Mouse (Mus musculus) layer of hippocampus, adult 8-10 months (tissue): ENCODE measurements around the gene Capn3. TPM values are rescaled to one million over a fixed set of nuclear protein-coding genes. Genes with fewer than 3 reads are reported as not detected.

Experiments
- DNase-seq, 2 experiments: peaks; one replicate each; pipeline ENCODE4 v3.0.0; 2022; ENCODE audit warnings: low spot score in 2 of 2
- total RNA-seq, 4 experiments: library from RNA; stranded (reverse); gene quantifications; 2 replicates each; pipeline ENCODE4 v1.2.4; 2022

Gene Capn3
- total RNA-seq: 10 to 100 TPM; 13.1 to 22.5 (median 17.3) TPM

- DNase-seq: no peak
Observed at GRCm38 (mm10) chr2:120455719-120456118, at the start of gene Capn3. TSS of gene Capn3 (plus strand) at chr2:120456019.

DNA sequence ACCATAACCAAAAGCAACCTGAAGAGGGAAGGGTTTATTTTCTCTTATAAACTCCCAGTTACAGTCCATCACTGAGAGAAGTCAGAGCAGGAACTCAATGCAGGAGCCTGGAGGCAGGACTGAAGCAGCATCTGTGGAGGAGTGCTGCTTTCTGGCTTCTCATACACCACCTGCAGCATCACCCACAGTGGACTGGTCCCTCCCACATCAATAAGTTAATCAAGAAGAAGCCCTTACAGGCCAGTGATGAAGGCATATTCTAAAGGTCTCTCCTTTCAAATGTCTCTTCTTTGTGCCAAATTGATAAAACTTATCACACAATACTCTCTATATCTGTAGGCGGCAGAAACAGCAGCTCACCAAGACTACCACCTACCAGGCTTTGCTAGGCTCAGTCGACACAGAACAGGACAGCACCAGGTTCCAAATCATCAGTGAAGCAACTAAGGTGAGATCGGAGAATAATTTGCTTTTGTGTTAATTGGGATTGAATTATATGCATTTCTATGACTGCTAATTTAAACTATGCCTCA, 44.7 kb upstream of the Capn3 start:
- no peak for DNase-seq

GRCm38 (mm10) chr2:120414113-120414512, 41.7 kb upstream of the Capn3 start:
- DNase-seq: peak in 1 of 2 experiments; percentile 17

GRCm38 (mm10) chr2:120414738-120415414, 40.9 kb upstream of the Capn3 start:
- DNase-seq: peak; percentile 26 to 34

DNA sequence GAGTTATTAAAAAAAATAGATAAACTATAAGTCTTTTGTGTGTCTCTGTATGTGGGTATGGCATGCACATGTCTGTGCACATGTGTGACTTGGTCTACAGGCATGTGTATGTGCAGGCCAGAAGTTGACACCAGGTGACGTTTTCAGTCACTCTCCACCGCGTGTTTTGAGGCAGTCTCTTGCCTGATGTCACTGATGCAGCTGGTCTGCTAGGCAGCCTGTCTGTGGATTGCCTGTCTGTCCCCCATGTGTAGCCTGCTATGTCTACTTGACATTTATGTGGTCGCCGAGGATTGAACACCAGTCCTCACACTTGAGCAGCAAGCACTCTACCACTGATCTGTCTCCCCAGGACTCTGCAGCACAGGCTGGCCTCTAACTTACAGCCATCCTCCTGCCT, 31.4 kb upstream of the Capn3 start:
- no peak for DNase-seq

DNA sequence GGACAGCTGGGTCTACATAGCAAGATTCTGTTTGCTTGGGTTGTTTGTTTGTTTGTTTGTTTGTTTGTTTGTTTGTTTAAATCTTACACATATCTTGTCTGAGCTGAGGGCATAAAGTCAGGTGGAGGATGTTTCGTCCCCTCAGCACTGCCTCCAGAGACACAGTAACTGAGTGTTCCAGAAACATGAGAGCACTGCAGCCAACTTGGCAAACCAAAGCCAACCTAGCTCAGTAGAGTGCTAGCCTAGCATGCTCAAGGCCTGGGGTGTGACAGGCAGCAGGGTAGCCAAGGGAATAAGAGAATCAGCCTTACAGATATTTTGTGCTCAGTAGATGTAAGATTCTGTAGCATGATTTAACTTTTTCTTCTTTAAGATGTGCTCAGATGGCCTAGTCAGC, 11.3 kb upstream of the Capn3 start:
- DNase-seq: no peak

GRCm38 (mm10) chr2:120446373-120446772, 9.4 kb upstream of the Capn3 start:
- DNase-seq: no peak

DNA sequence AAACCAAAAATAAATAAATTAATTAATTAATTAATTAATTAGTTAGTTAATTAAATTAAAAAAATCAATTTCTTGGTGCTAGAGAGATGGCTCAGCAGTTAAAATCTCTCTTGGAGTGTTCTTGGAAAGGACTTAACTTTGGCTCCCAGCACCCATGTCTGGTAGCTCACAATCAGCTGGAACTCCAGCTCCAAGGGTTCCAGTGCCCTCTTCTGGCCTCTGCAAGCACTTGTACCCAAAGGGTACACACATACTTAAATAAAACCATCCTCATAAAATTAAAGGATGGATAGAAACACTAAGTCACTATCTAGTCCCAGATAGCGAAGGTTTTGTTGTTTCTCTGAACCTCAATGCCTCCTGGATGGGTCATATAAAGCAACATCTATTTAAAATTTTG, 8.5 kb upstream of the Capn3 start:
- no peak for DNase-seq

GRCm38 (mm10) chr2:120450724-120451123, 5.1 kb upstream of the Capn3 start:
- no peak for DNase-seq

DNA sequence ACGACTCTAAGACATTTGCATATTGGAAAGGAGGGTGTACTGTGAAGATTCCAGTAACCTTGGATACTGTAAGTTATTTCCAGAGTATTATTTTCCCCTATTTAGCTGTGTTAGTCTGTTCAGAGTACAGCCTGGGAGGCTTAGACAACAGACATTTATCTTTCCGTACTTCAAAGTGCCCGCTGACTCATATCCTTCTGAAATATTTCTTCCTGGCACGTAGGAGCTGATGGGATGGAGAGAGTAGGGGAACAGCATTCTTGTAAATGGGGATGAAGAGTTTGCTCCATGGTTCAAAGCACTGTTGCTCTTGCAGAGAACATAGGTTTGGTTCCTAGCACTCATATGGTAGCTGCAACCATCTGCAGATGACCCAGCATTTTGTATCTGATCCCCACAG, 3.2 kb upstream of the Capn3 start:
- no peak for DNase-seq

GRCm38 (mm10) chr2:120454987-120455386, 832 bp upstream of the Capn3 start:
- no peak for DNase-seq

DNA sequence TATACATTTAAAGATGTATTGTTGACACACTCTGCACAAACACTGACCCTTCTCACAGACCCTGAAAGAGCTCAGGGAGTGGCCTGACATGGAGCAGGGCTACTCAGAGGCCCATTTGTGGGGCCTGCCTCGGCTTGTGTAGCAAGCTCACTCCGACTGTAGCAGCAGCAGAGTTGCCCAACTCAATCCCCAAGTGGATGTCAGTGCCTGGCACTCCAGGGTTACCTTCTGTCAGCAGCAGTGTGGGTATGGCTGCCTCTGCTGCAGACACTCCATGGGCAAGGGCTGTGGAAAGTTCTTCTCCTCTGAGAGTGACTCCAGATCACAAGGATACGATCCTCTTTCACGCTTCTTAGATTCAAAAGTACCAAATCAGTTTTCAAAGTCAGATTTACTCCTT, 4.4 kb downstream of the Capn3 start:
- DNase-seq: no peak

- no peak for DNase-seq
Observed at GRCm38 (mm10) chr2:120463328-120463727, 7.5 kb downstream of the Capn3 start.

DNA sequence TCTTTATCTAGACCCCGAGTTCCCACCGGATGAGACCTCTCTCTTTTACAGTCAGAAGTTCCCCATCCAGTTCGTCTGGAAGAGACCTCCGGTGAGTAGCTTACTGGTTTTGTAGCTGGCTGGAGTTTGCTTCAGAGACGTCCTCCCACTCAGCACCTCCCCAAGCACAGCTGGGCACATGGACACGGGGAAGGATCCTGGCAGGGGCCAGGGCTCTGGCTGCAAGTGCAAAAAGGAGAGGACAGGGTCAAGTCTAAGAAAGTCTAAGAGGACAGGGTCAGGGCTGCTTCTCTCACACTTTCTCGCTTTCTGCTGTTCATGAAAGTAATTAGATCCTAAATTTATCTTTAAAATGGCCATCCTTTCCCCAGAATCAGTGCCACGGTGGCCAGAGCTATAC, 8.3 kb downstream of the Capn3 start:
- DNase-seq: no peak

GRCm38 (mm10) chr2:120464732-120465396, 9.0 kb downstream of the Capn3 start:
- DNase-seq: no peak

- no peak for DNase-seq
Observed at GRCm38 (mm10) chr2:120465397-120465785, 9.6 kb downstream of the Capn3 start.

- DNase-seq: no peak
Observed at GRCm38 (mm10) chr2:120468011-120468410, 12.2 kb downstream of the Capn3 start.

- DNase-seq: no peak
Observed at GRCm38 (mm10) chr2:120469220-120469619, 13.4 kb downstream of the Capn3 start.

GRCm38 (mm10) chr2:120469715-120470114, 13.9 kb downstream of the Capn3 start:
- no peak for DNase-seq

- no peak for DNase-seq
Observed at GRCm38 (mm10) chr2:120470856-120471255, 15.0 kb downstream of the Capn3 start.

DNA sequence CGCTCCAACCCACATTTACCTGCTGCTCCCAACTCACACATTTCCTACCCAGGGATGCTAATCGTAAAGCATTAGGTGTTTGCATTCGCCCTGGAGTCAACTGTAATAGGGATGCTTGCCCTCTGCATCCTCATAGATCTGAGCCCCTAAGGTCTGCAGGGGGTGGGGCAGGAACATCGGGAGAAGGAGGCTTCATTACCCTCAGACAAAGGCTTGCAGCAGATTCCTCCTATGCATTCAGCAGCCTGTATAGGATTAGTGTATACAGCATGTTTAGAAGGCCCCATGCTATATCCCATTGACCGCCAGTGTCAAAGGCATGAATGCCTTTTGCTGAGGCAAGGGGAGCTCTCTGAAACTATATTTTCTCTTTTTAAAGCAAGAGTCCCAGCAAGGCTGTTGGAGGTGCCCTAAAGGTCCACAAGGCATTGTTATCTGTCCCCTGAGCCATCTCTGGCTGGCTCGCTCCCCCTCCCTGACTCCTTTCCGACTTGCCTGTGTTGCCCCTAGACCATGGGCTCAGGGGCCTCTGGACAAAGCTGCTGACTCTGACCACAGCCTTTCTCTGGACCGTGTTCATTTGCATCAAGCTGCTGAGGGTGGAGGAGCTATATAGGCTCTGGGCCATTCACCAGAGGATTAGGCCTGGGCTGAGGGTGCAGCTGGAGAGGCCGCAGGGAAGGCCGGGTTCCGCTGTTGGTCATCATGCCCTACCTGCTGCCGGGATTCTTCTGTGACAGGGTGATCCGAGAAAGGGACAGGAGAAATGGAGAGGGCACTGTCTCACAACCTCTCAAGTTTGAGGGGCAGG, 20.7 kb downstream of the Capn3 start:
- no peak for DNase-seq

DNA sequence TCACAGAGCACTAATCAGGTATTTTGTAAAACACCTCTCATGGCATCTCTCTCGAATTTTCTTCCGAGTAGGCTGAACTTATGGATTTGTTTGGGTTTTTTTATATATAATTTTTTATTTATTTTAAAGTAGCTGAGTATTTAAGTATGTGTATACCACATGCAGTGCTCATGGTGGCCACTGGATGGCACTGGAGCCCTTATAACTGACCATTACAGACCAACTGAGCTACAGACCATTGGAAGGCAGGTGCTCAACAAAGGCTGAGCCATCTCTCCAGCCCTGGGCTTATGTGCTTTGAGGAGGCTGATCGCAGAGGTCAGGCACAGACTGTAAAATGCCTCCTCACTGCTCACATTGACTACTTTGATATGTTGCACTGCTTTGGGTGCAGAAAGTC, 22.8 kb downstream of the Capn3 start:
- peak in 1 of 2 experiments; percentile 77 for DNase-seq
